Mouse (Mus musculus) MN1 (cell line): ENCODE results near the gene Fam122b.

Experiments used
- DNase-seq: peaks from one replicate; pipeline ENCODE4 v3.0.0-alpha.2; 2016; ENCODE audit warnings: low spot score

The Fam122b gene

DNA sequence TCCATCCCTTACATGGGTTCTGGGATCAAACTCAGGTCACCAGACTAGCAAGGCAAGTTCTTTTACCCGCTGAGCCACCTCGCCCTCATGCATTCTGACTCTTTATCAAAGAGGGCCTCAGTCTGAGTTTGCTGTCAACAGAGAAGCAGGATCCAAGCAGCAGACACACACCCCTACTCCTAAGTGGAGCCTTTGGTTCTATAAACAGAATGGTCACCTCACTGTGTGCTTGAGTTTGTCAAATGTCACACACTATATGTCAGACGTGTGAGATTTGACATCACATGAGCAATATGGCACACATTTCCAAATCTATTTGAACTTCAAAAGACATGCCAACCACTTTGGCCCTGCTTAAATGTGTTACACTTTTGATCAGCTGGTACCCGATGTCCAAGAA lies 71.9 kb downstream of the Fam122b start:
- no peak for DNase-seq

DNA sequence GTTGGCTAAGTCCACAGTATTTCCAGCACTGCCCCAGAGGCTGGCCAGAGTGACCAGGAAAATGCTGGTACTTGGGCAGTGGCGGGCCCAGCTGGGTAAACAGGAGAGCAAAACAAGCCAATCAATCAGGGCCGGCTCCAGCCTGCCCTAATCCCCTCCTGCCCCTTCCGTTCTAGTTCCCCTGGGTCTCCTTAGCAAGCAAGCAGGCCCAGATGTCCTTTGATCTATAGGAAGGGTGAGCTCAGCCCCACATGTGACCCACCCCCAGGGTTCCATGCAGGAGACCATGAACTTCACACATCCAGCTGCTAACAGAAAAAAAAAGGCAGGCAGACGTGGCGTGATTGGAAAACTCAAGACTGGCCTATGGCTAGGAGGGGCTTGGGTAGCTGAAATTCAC lies 73.2 kb downstream of the Fam122b start:
- DNase-seq: no peak
